In the genomic region with DNA sequence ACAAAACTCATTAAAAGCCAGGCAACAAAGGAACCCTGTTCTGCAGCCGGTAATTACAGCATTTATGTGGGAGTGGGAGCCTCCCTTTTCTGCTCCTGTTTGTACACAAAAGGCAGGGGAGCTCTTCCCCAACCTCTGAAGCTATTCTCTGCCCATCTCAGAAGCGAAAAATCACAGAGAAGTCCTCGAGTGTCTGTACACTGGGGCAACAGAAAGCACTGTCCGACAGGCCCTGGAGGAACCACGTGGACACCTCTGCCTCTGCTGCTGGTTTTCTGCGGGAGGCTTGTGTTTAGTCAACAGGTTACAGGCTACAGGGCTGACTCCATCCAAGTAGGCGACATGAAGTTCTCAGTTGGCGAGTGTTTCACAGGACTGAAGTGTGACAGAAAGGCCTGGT, we compare ENCODE assay signal across 8 mouse cellular contexts. TPM values are rescaled to one million over a fixed set of nuclear protein-coding genes. Genes with fewer than 3 reads are reported as not detected.
DNase-seq lines count a peak whose midpoint lies in the region; ATAC-seq and TF ChIP-seq lines count a peak whose summit lies in the region.

No protein-coding gene starts in this region.

- peak overlapping the region; percentile 42 for H3K9ac ChIP-seq in embryonic facial prominence, embryonic 15.5 days
- H3K9ac ChIP-seq in hindbrain, postnatal 0 days (replicated peaks; ENCODE audit: low read length), result no peak overlapping the region

- H3K9me3 ChIP-seq in embryonic facial prominence, embryonic 15.5 days (replicated peaks), result no peaks in the 10 kb centered on the region
- H3K9me3 ChIP-seq in hindbrain, postnatal 0 days (ENCODE audit: low read length), result no peaks in the 10 kb centered on the region

- peaks cover 12% of the 10 kb centered on the region for H3K36me3 ChIP-seq in embryonic facial prominence, embryonic 15.5 days
- H3K36me3 ChIP-seq in hindbrain, postnatal 0 days (ENCODE audit: insufficient read depth, low read length), result peaks cover 3% of the 10 kb centered on the region; the same call in 1 of the 2 replicates

- H3K27me3 ChIP-seq in embryonic facial prominence, embryonic 15.5 days, result no peaks in the 10 kb centered on the region
- no peaks in the 10 kb centered on the region for H3K27me3 ChIP-seq in hindbrain, postnatal 0 days (ENCODE audit: insufficient read depth, low read length)

- H3K4me3 ChIP-seq in embryonic facial prominence, embryonic 15.5 days (replicated peaks), result peak overlapping the region; percentile 93
- H3K4me3 ChIP-seq in hindbrain, postnatal 0 days (ENCODE audit: low read length), result peak overlapping the region; percentile 96

- peak; percentile 32 for DNase-seq in kidney, adult 18-20 months
- no peak for DNase-seq in kidney, postnatal 10 days
- DNase-seq in hindbrain, postnatal 0 days (ENCODE audit: low spot score), result no peak
- peak; percentile 32 for DNase-seq in lung, postnatal 25 days (ENCODE audit: low spot score)
- DNase-seq in B cell, adult 2 months, result no peak
- DNase-seq in ovary, postnatal 36 days (ENCODE audit: low spot score), result no peak
- DNase-seq in left cerebral cortex, postnatal 36 days (ENCODE audit: low spot score in 2 of 2), result no peak

- intact Hi-C loops in left cerebral cortex, postnatal 36 days (cut with DNase I), result loop anchor here (2.0 to 5.0 kb wide), 5 partner anchors 61 to 241 kb away; no protein-coding TSS in a partner anchor

- peak overlapping the region; percentile 64 for H3K4me2 ChIP-seq in embryonic facial prominence, embryonic 15.5 days (replicated peaks)
- H3K4me2 ChIP-seq in hindbrain, postnatal 0 days (ENCODE audit: low read depth, low read length), result peak overlapping the region; percentile 94

- WGBS in embryonic facial prominence, embryonic 15.5 days, result 20% methylated on average over 8 of the region's 8 CpGs
- 31% methylated on average over 8 of the region's 8 CpGs for WGBS in hindbrain, postnatal 0 days

- no peak for ATAC-seq in embryonic facial prominence, embryonic 15.5 days (ENCODE audit: insufficient number of reproducible peaks, low FRiP score, low TSS enrichment, low read depth)
- ATAC-seq in hindbrain, postnatal 0 days, result no peak

- H3K4me1 ChIP-seq in embryonic facial prominence, embryonic 15.5 days, result peaks cover 44% of the 10 kb centered on the region
- no peaks in the 10 kb centered on the region for H3K4me1 ChIP-seq in hindbrain, postnatal 0 days (ENCODE audit: insufficient read depth, low read length)

- no peak for TF ChIP-seq CTCF in hindbrain, postnatal 0 days (IDR thresholded peaks at IDR 0.05; ENCODE audit: low read depth)

- H3K27ac ChIP-seq in embryonic facial prominence, embryonic 15.5 days (replicated peaks), result no peak overlapping the region; the same call in 1 of the 2 replicates
- no peak overlapping the region for H3K27ac ChIP-seq in hindbrain, postnatal 0 days

RNA-seq across cellular contexts. Expression of gene Ets2, which starts 2.1 kb away (rescaled TPM):
- 84.3 and 92.0 TPM in 2 replicates for polyA plus RNA-seq in embryonic facial prominence, embryonic 15.5 days (2015; fragmentation: Nextera tagmentation; extraction: Ambion mirVana)
- 22.9 and 24.2 TPM in 2 replicates for total RNA-seq in hindbrain, postnatal 0 days (2014; rRNA removed)
- polyA plus RNA-seq in hindbrain, postnatal 0 days (2015; fragmentation: Nextera tagmentation; extraction: Ambion mirVana), result 15.1 and 15.8 TPM in 2 replicates
- 10 to 100 TPM; 68.0 to 79.8 TPM for total RNA-seq in left cerebral cortex, postnatal 36 days (2021)

Comparison
In these comparisons a context has a peak if more than half of its experiments do, and no peak if none do; other contexts are left out.
1. DNase-seq: peak in kidney, adult 18-20 months (single experiment) and lung, postnatal 25 days (single experiment); none in kidney, postnatal 10 days (single experiment), hindbrain, postnatal 0 days (single experiment), B cell, adult 2 months (0 of 2), ovary, postnatal 36 days (single experiment) and left cerebral cortex, postnatal 36 days (0 of 2).